Mouse (Mus musculus): ENCODE measurements around the gene Clcn3. TPM values are rescaled to one million over a fixed set of nuclear protein-coding genes. Genes with fewer than 3 reads are reported as not detected.
A peak's percentile ranks its signal among the peaks of the same experiment; 100 is the strongest.

The Clcn3 gene
- polyA plus RNA-seq, 1 experiment, result 15.8 TPM

GRCm38 (mm10) chr8:60919069-60919468 lies 64.0 kb downstream of the Clcn3 start:
- TF ChIP-seq POLR2A (IDR thresholded peaks at IDR 0.05; ENCODE audit: low read depth, low read length) (no peak), CTCF (IDR thresholded peaks at IDR 0.05; ENCODE audit: borderline replicate concordance, insufficient read depth, low read length) (no peak)
- no peaks in the 10 kb centered on the region for H3K4me1 ChIP-seq (ENCODE audit: control insufficient read depth, insufficient read depth, low read length)

DNA sequence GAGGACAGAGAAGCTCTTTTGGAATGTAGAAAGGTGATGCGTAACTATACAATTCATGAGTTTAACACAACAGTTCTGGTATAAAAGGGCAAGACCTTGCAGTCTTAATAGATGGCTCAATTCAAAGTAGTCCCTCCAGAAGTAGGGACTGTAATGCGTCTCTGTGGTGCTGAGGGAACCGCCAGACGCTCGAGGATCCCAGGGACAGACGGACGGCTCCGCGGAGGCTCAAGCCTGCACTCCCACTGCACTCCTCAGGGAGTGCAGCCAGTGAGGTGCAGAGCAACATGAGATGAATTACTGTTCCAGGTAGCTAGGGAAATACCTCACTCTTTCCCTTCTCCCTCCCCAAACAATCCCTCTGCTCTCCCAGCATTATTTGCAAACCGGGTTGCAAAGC lies 70.5 kb downstream of the Clcn3 start:
- no peak overlapping the region for H3K27ac ChIP-seq (ENCODE audit: insufficient read depth, low read length)
- H3K4me3 ChIP-seq (ENCODE audit: insufficient read depth, low read length), result no peak overlapping the region
- no peak for TF ChIP-seq POLR2A (IDR thresholded peaks at IDR 0.05; ENCODE audit: low read depth, low read length)
- no peaks in the 10 kb centered on the region for H3K4me1 ChIP-seq (ENCODE audit: control insufficient read depth, insufficient read depth, low read length)

More at GRCm38 (mm10) chr8:60919069-60919468, 64.0 kb downstream of the Clcn3 start:
- no peak overlapping the region for H3K27ac ChIP-seq (ENCODE audit: insufficient read depth, low read length)
- no peak overlapping the region for H3K4me3 ChIP-seq (ENCODE audit: insufficient read depth, low read length)

- H3K4me3 ChIP-seq (ENCODE audit: insufficient read depth, low read length), result no peak overlapping the region
- no peak overlapping the region for H3K27ac ChIP-seq (ENCODE audit: insufficient read depth, low read length)
- no peaks in the 10 kb centered on the region for H3K4me1 ChIP-seq (ENCODE audit: control insufficient read depth, insufficient read depth, low read length)
- no peak for TF ChIP-seq POLR2A (IDR thresholded peaks at IDR 0.05; ENCODE audit: low read depth, low read length)
- no peak for TF ChIP-seq CTCF (IDR thresholded peaks at IDR 0.05; ENCODE audit: borderline replicate concordance, insufficient read depth, low read length)
These were observed 71.0 kb downstream of the Clcn3 start for GRCm38 (mm10) chr8:60912081-60912480.

DNA sequence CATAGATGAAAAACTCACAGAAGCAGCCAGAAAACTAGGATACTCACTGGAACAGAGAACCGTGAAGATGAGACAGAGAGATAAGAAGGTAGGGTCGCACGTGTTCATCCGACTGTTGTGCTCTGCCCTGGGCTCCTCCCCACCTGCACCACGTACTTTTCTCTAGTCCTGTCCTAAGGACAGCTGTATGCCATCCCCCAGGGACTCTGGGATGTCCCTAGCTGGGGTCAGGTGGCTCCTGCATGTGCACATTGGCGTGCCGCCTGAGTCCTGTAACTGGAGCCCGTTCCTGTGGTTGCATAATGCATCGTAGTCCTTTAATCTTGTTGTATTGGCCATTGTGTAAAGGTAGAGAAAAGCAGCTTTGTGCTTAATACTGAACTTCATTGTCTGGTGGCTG lies 83.0 kb downstream of the Clcn3 start:
- Histone ChIP-seq H3K4me1 (ENCODE audit: control insufficient read depth, insufficient read depth, low read length) (peaks cover 5% of the 10 kb centered on the region; the same call in 1 of the 2 replicates), H3K4me3 (ENCODE audit: insufficient read depth, low read length) (no peak overlapping the region), H3K27ac (ENCODE audit: insufficient read depth, low read length) (no peak overlapping the region)
- no peak for TF ChIP-seq CTCF (IDR thresholded peaks at IDR 0.05; ENCODE audit: borderline replicate concordance, insufficient read depth, low read length)

GRCm38 (mm10) chr8:60895878-60896277 lies 87.2 kb downstream of the Clcn3 start:
- no peak for TF ChIP-seq CTCF (IDR thresholded peaks at IDR 0.05; ENCODE audit: borderline replicate concordance, insufficient read depth, low read length)
- TF ChIP-seq POLR2A (IDR thresholded peaks at IDR 0.05; ENCODE audit: low read depth, low read length), result no peak
- H3K4me1 ChIP-seq (ENCODE audit: control insufficient read depth, insufficient read depth, low read length), result peaks cover 5% of the 10 kb centered on the region; the same call in 1 of the 2 replicates
- no peak overlapping the region for H3K4me3 ChIP-seq (ENCODE audit: insufficient read depth, low read length)
- H3K27ac ChIP-seq (ENCODE audit: insufficient read depth, low read length), result no peak overlapping the region

GRCm38 (mm10) chr8:60891757-60892156 lies 91.3 kb downstream of the Clcn3 start:
- TF ChIP-seq POLR2A (IDR thresholded peaks at IDR 0.05; ENCODE audit: low read depth, low read length) (no peak), CTCF (IDR thresholded peaks at IDR 0.05; ENCODE audit: borderline replicate concordance, insufficient read depth, low read length) (no peak)
- no peaks in the 10 kb centered on the region for H3K4me1 ChIP-seq (ENCODE audit: control insufficient read depth, insufficient read depth, low read length)
- H3K27ac ChIP-seq (ENCODE audit: insufficient read depth, low read length), result no peak overlapping the region
- no peak overlapping the region for H3K4me3 ChIP-seq (ENCODE audit: insufficient read depth, low read length)

GRCm38 (mm10) chr8:60890520-60890874 lies 92.6 kb downstream of the Clcn3 start:
- no peak for TF ChIP-seq CTCF (IDR thresholded peaks at IDR 0.05; ENCODE audit: borderline replicate concordance, insufficient read depth, low read length)
- no peak for TF ChIP-seq POLR2A (IDR thresholded peaks at IDR 0.05; ENCODE audit: low read depth, low read length)
- H3K4me1 ChIP-seq (ENCODE audit: control insufficient read depth, insufficient read depth, low read length), result no peaks in the 10 kb centered on the region
- no peak overlapping the region for H3K27ac ChIP-seq (ENCODE audit: insufficient read depth, low read length)
- H3K4me3 ChIP-seq (ENCODE audit: insufficient read depth, low read length), result peak overlapping the region; percentile 86

DNA sequence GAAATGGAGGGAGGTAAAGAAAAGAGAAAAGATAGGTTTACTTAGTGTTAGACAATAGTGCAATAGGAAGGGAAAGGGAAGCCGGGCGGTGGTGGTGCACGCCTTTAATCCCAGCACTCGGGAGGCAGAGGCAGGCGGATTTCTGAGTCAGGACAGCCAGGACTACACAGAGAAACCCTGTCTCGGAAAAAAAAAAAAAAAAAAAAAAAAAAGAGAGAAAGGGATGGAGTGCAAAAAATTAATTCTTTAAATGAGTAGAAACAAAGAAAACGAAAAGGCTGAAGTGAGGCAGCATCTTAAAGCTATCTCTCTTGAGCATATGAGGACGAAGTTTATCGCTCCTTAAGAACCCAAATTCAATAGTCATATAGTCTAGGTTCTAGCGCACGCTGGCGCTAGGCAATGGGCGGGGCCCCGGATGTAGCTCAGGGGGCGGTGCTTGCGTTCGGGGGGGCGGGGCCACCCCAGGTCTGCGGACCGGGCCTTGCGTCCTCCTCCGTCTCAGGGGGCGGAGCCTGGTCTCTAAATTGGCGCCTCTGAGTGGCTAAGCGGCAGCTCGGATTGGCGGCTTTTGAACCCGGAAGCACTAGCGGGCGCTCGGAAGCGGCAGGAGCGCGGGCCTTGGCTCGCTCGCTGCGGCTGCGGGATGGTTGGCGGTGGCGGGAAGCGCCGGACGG lies 93.1 kb downstream of the Clcn3 start, which contains the start of gene Hpf1:
TSS of gene Hpf1 (plus strand) at position 576 of the 677 bp plus-strand sequence.
- TF ChIP-seq CTCF (IDR thresholded peaks at IDR 0.05; ENCODE audit: borderline replicate concordance, insufficient read depth, low read length) (no peak), POLR2A (IDR thresholded peaks at IDR 0.05; ENCODE audit: low read depth, low read length) (peak; percentile 62)
- no peak within 1 kb of the TSS for H3K27ac ChIP-seq (ENCODE audit: insufficient read depth, low read length)
- peak within 1 kb of the TSS; percentile 86 for H3K4me3 ChIP-seq (ENCODE audit: insufficient read depth, low read length)
- no peaks in the 10 kb centered on the region for H3K4me1 ChIP-seq (ENCODE audit: control insufficient read depth, insufficient read depth, low read length)

- TF ChIP-seq POLR2A (IDR thresholded peaks at IDR 0.05; ENCODE audit: low read depth, low read length) (no peak), CTCF (IDR thresholded peaks at IDR 0.05; ENCODE audit: borderline replicate concordance, insufficient read depth, low read length) (no peak)
- H3K4me3 ChIP-seq (ENCODE audit: insufficient read depth, low read length), result no peak overlapping the region
- H3K4me1 ChIP-seq (ENCODE audit: control insufficient read depth, insufficient read depth, low read length), result no peaks in the 10 kb centered on the region
- H3K27ac ChIP-seq (ENCODE audit: insufficient read depth, low read length), result no peak overlapping the region
These were observed 93.8 kb downstream of the Clcn3 start for GRCm38 (mm10) chr8:60889131-60889842.

DNA sequence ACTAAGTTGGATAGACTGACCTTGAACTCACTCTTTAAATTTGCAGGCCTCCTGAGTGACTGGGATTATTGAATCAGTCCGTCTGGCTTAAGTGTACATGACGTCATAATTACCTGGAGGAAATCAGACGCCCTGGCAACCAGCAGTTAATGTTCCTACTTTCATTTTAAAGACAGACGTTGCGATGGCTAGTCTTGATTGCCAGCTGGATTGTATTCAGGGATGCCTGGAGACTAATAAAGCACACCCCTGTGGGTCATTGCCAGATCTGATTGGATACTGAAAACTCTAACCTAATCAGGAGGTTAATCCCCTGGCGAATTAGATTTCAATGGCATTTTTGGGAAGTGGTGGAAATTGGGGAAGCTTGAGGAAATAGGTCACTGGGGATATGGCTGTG lies 96.4 kb downstream of the Clcn3 start:
- no peaks in the 10 kb centered on the region for H3K4me1 ChIP-seq (ENCODE audit: control insufficient read depth, insufficient read depth, low read length)

More for the DNA sequence above, 96.4 kb downstream of the Clcn3 start:
- TF ChIP-seq POLR2A (IDR thresholded peaks at IDR 0.05; ENCODE audit: low read depth, low read length) (no peak), CTCF (IDR thresholded peaks at IDR 0.05; ENCODE audit: borderline replicate concordance, insufficient read depth, low read length) (no peak)
- Histone ChIP-seq H3K27ac (ENCODE audit: insufficient read depth, low read length) (no peak overlapping the region), H3K4me3 (ENCODE audit: insufficient read depth, low read length) (no peak overlapping the region)

Measured in embryonic fibroblast, embryonic 13.5 days (primary cell).